Mouse (Mus musculus) G1E (cell line): Measurements from ENCODE around the gene Tbck.

Source experiments
- CTCF ChIP-seq: IDR thresholded peaks from 2 replicates; pipeline ENCODE4 v1.5.1; 2012; ENCODE audit warnings: low read depth, low read length, inconsistent platforms, mixed read lengths
- GATA1 ChIP-seq: IDR thresholded peaks from 2 replicates; pipeline ENCODE4 v1.6.1; 2012; ENCODE audit warnings: borderline replicate concordance, low read length, inconsistent platforms, mixed read lengths

GRCm38 (mm10) chr3:132864986-132865385 is 181.0 kb downstream of the Tbck start:
- TF ChIP-seq CTCF (no peak), GATA1 (no peak)
